Mouse (Mus musculus): ENCODE measurements around the gene Tstd2. TPM values are rescaled to one million over a fixed set of nuclear protein-coding genes. Genes with fewer than 3 reads are reported as not detected.

The Tstd2 gene
- 10 to 100 TPM; 34.6 to 45.6 TPM for polyA plus RNA-seq (2017; shearing (Covaris generic))

GRCm38 (mm10) chr4:46138287-46139222 lies at the start of gene Tstd2, which contains the start of gene Ncbp1:
TSS of gene Tstd2 (minus strand) at chr4:46138694.
TSS of gene Ncbp1 (plus strand) at chr4:46138613.

Other genes starting within 250 kb of the Tstd2 start
- gene Ccdc180, start 248.4 kb downstream of the Tstd2 start, polyA plus RNA-seq (2017; shearing (Covaris generic)): under 1 TPM; 0.08 to 0.39 TPM
- 10 to 100 TPM in 1 of 2 experiments, 1 to 10 TPM in 1; 8.9 to 14.9 TPM for gene Tdrd7, start 173.4 kb downstream of the Tstd2 start, polyA plus RNA-seq (2017; shearing (Covaris generic))
- gene Tmod1, start 99.8 kb downstream of the Tstd2 start, polyA plus RNA-seq (2017; shearing (Covaris generic)): 1 to 10 TPM; 1.7 to 2.9 TPM
- 10 to 100 TPM; 82.4 to 88.6 TPM for gene Ncbp1, start 81 bp downstream of the Tstd2 start, polyA plus RNA-seq (2017; shearing (Covaris generic))
- 10 to 100 TPM; 38.7 to 44.0 TPM for gene Xpa, start 57.6 kb upstream of the Tstd2 start, polyA plus RNA-seq (2017; shearing (Covaris generic))
- gene Foxe1, start 204.9 kb upstream of the Tstd2 start, polyA plus RNA-seq (2017; shearing (Covaris generic)): under 1 TPM; 0.07 to 0.72 TPM

Data from inflammation-experienced regulatory T-cells (primary cell).